Mouse (Mus musculus) megakaryocyte, embryonic 14.5 days (primary cell): ENCODE results near the gene Mpzl3.

ENCODE experiments used
- FLI1 ChIP-seq: IDR thresholded peaks from 2 replicates; pipeline ENCODE4 v1.6.1; 2012; ENCODE audit warnings: low read length, inconsistent platforms, mixed read lengths
- GATA1 ChIP-seq: IDR thresholded peaks from 3 replicates; pipeline ENCODE4 v1.6.1; 2012; ENCODE audit warnings: mixed read lengths, low read length, inconsistent platforms, borderline replicate concordance

GRCm38 (mm10) chr9:45034526-45034925 is 20.5 kb upstream of the Mpzl3 start:
- TF ChIP-seq GATA1 (no peak), FLI1 (no peak)
